Mouse (Mus musculus) spleen, embryonic (tissue): ENCODE results near the gene Zdhhc13.

Experiments
- CTCF ChIA-PET: fragments of 350-600 bp; sonication (Branson Sonifier 250); formaldehyde crosslinking; loops from one replicate; lab custom pipeline; 2022; lab: Charles Lee

Zdhhc13 gene

GRCm38 (mm10) chr7:48784773-48785523, 3.9 kb upstream of the Zdhhc13 start:
- CTCF ChIA-PET = interaction anchor here (0.6 kb wide), 1 partner anchor 32 kb away, joined by 3 read pairs; no protein-coding TSS in a partner anchor

- CTCF ChIA-PET = interaction anchor here (0.8 kb wide), 1 partner anchor 31 kb away, joined by 7 read pairs; no protein-coding TSS in a partner anchor
Observed at GRCm38 (mm10) chr7:48788348-48788747, 455 bp upstream of the Zdhhc13 start.

GRCm38 (mm10) chr7:48790117-48790516, 1.3 kb downstream of the Zdhhc13 start:
- CTCF ChIA-PET = no interaction called here

- CTCF ChIA-PET = no interaction called here
Observed at GRCm38 (mm10) chr7:48791412-48791811, 2.6 kb downstream of the Zdhhc13 start.

GRCm38 (mm10) chr7:48795130-48795529, 6.3 kb downstream of the Zdhhc13 start:
- CTCF ChIA-PET = interaction anchor here (0.5 kb wide), 1 partner anchor 16 kb away, joined by 3 read pairs; no protein-coding TSS in a partner anchor

GRCm38 (mm10) chr7:48803381-48803780, 14.6 kb downstream of the Zdhhc13 start:
- CTCF ChIA-PET = interaction anchor here (0.5 kb wide), 1 partner anchor 10 kb away, joined by 4 read pairs; no protein-coding TSS in a partner anchor

GRCm38 (mm10) chr7:48806587-48806986, 17.8 kb downstream of the Zdhhc13 start:
- CTCF ChIA-PET = interaction anchor here (0.6 kb wide), 1 partner anchor 125 kb away, joined by 5 read pairs; no protein-coding TSS in a partner anchor

GRCm38 (mm10) chr7:48810652-48811051, 21.8 kb downstream of the Zdhhc13 start:
- CTCF ChIA-PET = no interaction called here

- CTCF ChIA-PET = no interaction called here
Observed at GRCm38 (mm10) chr7:48812358-48812757, 23.6 kb downstream of the Zdhhc13 start.

- CTCF ChIA-PET = no interaction called here
Observed at GRCm38 (mm10) chr7:48813594-48813993, 24.8 kb downstream of the Zdhhc13 start.

- CTCF ChIA-PET = no interaction called here
Observed at GRCm38 (mm10) chr7:48821654-48822053, 32.9 kb downstream of the Zdhhc13 start.

GRCm38 (mm10) chr7:48823621-48824020, 34.8 kb downstream of the Zdhhc13 start:
- CTCF ChIA-PET = no interaction called here

GRCm38 (mm10) chr7:48824671-48825070, 35.9 kb downstream of the Zdhhc13 start:
- CTCF ChIA-PET = no interaction called here

GRCm38 (mm10) chr7:48825170-48825569, 36.4 kb downstream of the Zdhhc13 start:
- CTCF ChIA-PET = no interaction called here

GRCm38 (mm10) chr7:48829177-48829910, 40.5 kb downstream of the Zdhhc13 start:
- CTCF ChIA-PET = no interaction called here

GRCm38 (mm10) chr7:48830395-48830794, 41.6 kb downstream of the Zdhhc13 start:
- CTCF ChIA-PET = no interaction called here

- CTCF ChIA-PET = no interaction called here
Observed at GRCm38 (mm10) chr7:48832735-48833134, 43.9 kb downstream of the Zdhhc13 start.

GRCm38 (mm10) chr7:48834371-48834970, 45.7 kb downstream of the Zdhhc13 start:
- CTCF ChIA-PET = interaction anchor here (0.6 kb wide), 1 partner anchor 1800 kb away, joined by 3 read pairs; no protein-coding TSS in a partner anchor

GRCm38 (mm10) chr7:48834989-48835626, 46.3 kb downstream of the Zdhhc13 start:
- CTCF ChIA-PET = interaction anchor here (0.8 kb wide), 1 partner anchor 416 kb away, joined by 4 read pairs; no protein-coding TSS in a partner anchor

GRCm38 (mm10) chr7:48836949-48837348, 48.1 kb downstream of the Zdhhc13 start:
- CTCF ChIA-PET = no interaction called here

GRCm38 (mm10) chr7:48838434-48838833, 49.6 kb downstream of the Zdhhc13 start:
- CTCF ChIA-PET = interaction anchor here (0.5 kb wide), 1 partner anchor 68 kb away, joined by 4 read pairs; no protein-coding TSS in a partner anchor
